Mouse (Mus musculus): Measurements from ENCODE around the gene Csnk2a2. TPM values are rescaled to one million over a fixed set of nuclear protein-coding genes. Genes with fewer than 3 reads are reported as not detected.

Csnk2a2 gene
- polyA plus RNA-seq, 1 experiment from 2014 or later = 19.1 TPM

GRCm38 (mm10) chr8:95495444-95495843, 5.6 kb upstream of the Csnk2a2 start:
- Histone ChIP-seq H3K27me3 (ENCODE audit: control insufficient read depth, insufficient read depth, low read length) (no peaks in the 10 kb centered on the region), H3K27ac (ENCODE audit: low read depth, low read length) (no peak overlapping the region), H3K36me3 (ENCODE audit: control insufficient read depth, insufficient read depth, low read length) (no peaks in the 10 kb centered on the region), H3K9me3 (ENCODE audit: control insufficient read depth, low read length) (no peaks in the 10 kb centered on the region), H3K9ac (ENCODE audit: low read depth, low read length) (no peak overlapping the region), H3K4me1 (replicated peaks; ENCODE audit: control insufficient read depth, insufficient read depth, low read length) (no peaks in the 10 kb centered on the region), H3K4me3 (ENCODE audit: low read depth, low read length) (no peak overlapping the region), H3K4me2 (replicated peaks; ENCODE audit: low read depth, low read length) (no peak overlapping the region)
- DNase-seq (ENCODE audit: low spot score) (no peak), ATAC-seq (ENCODE audit: low FRiP score) (no peak)
- WGBS = 86% methylated on average over 6 of the region's 6 CpGs

GRCm38 (mm10) chr8:95492057-95492456, 2.2 kb upstream of the Csnk2a2 start:
- H3K9ac ChIP-seq (ENCODE audit: low read depth, low read length) = no peak overlapping the region
- no peak overlapping the region for H3K4me2 ChIP-seq (replicated peaks; ENCODE audit: low read depth, low read length)
- H3K4me3 ChIP-seq (ENCODE audit: low read depth, low read length) = no peak overlapping the region
- no peak for DNase-seq (ENCODE audit: low spot score)
- WGBS = 72% methylated on average over 4 of the region's 4 CpGs
- H3K36me3 ChIP-seq (ENCODE audit: control insufficient read depth, insufficient read depth, low read length) = no peaks in the 10 kb centered on the region
- H3K27me3 ChIP-seq (ENCODE audit: control insufficient read depth, insufficient read depth, low read length) = no peaks in the 10 kb centered on the region
- peaks cover 2% of the 10 kb centered on the region; the same call in 1 of the 2 replicates for H3K4me1 ChIP-seq (replicated peaks; ENCODE audit: control insufficient read depth, insufficient read depth, low read length)
- ATAC-seq (ENCODE audit: low FRiP score) = no peak
- H3K27ac ChIP-seq (ENCODE audit: low read depth, low read length) = no peak overlapping the region
- H3K9me3 ChIP-seq (ENCODE audit: control insufficient read depth, low read length) = no peaks in the 10 kb centered on the region

GRCm38 (mm10) chr8:95488698-95489332, 1.0 kb downstream of the Csnk2a2 start:
- Histone ChIP-seq H3K4me2 (replicated peaks; ENCODE audit: low read depth, low read length) (peak overlapping the region; percentile 37), H3K4me1 (replicated peaks; ENCODE audit: control insufficient read depth, insufficient read depth, low read length) (peaks cover 2% of the 10 kb centered on the region; the same call in 1 of the 2 replicates), H3K9ac (ENCODE audit: low read depth, low read length) (peak overlapping the region; percentile 92), H3K36me3 (ENCODE audit: control insufficient read depth, insufficient read depth, low read length) (no peaks in the 10 kb centered on the region), H3K9me3 (ENCODE audit: control insufficient read depth, low read length) (no peaks in the 10 kb centered on the region), H3K27ac (ENCODE audit: low read depth, low read length) (peak overlapping the region; percentile 56; the same call in 1 of the 2 replicates), H3K27me3 (ENCODE audit: control insufficient read depth, insufficient read depth, low read length) (no peaks in the 10 kb centered on the region), H3K4me3 (ENCODE audit: low read depth, low read length) (peak overlapping the region; percentile 87)
- ATAC-seq (ENCODE audit: low FRiP score) (peak; percentile 89), DNase-seq (ENCODE audit: low spot score) (peak; percentile 91)
- 1% methylated on average over 18 of the region's 42 CpGs for WGBS

GRCm38 (mm10) chr8:95487800-95488697, 1.8 kb downstream of the Csnk2a2 start:
- Histone ChIP-seq H3K4me1 (replicated peaks; ENCODE audit: control insufficient read depth, insufficient read depth, low read length) (peaks cover 2% of the 10 kb centered on the region; the same call in 1 of the 2 replicates), H3K9ac (ENCODE audit: low read depth, low read length) (peak overlapping the region; percentile 92), H3K9me3 (ENCODE audit: control insufficient read depth, low read length) (no peaks in the 10 kb centered on the region), H3K27ac (ENCODE audit: low read depth, low read length) (peak overlapping the region; percentile 56; the same call in 1 of the 2 replicates), H3K4me3 (ENCODE audit: low read depth, low read length) (peak overlapping the region; percentile 87), H3K4me2 (replicated peaks; ENCODE audit: low read depth, low read length) (peak overlapping the region; percentile 80), H3K27me3 (ENCODE audit: control insufficient read depth, insufficient read depth, low read length) (no peaks in the 10 kb centered on the region), H3K36me3 (ENCODE audit: control insufficient read depth, insufficient read depth, low read length) (0 out of 2 replicates have a peak, but pooled peaks cover 2% of the 10 kb centered on the region)
- DNase-seq (ENCODE audit: low spot score) (peak; percentile 24), ATAC-seq (ENCODE audit: low FRiP score) (peak; percentile 50; the same call in 1 of the 2 replicates)
- WGBS = 3% methylated on average over 42 of the region's 95 CpGs

- Histone ChIP-seq H3K4me3 (ENCODE audit: low read depth, low read length) (no peak overlapping the region), H3K9ac (ENCODE audit: low read depth, low read length) (no peak overlapping the region), H3K9me3 (ENCODE audit: control insufficient read depth, low read length) (no peaks in the 10 kb centered on the region), H3K4me1 (replicated peaks; ENCODE audit: control insufficient read depth, insufficient read depth, low read length) (no peaks in the 10 kb centered on the region), H3K27me3 (ENCODE audit: control insufficient read depth, insufficient read depth, low read length) (no peaks in the 10 kb centered on the region), H3K27ac (ENCODE audit: low read depth, low read length) (no peak overlapping the region), H3K36me3 (ENCODE audit: control insufficient read depth, insufficient read depth, low read length) (0 out of 2 replicates have a peak, but pooled peaks cover 3% of the 10 kb centered on the region), H3K4me2 (replicated peaks; ENCODE audit: low read depth, low read length) (no peak overlapping the region)
- 97% methylated on average over 4 of the region's 4 CpGs for WGBS
- ATAC-seq (ENCODE audit: low FRiP score) (no peak), DNase-seq (ENCODE audit: low spot score) (no peak)
Observed at GRCm38 (mm10) chr8:95470008-95470407, 19.8 kb downstream of the Csnk2a2 start.

- no peak overlapping the region for H3K9ac ChIP-seq (ENCODE audit: low read depth, low read length)
- 94% methylated on average over 3 of the region's 3 CpGs for WGBS
- H3K36me3 ChIP-seq (ENCODE audit: control insufficient read depth, insufficient read depth, low read length) = 0 out of 2 replicates have a peak, but pooled peaks cover 3% of the 10 kb centered on the region
- no peak overlapping the region for H3K27ac ChIP-seq (ENCODE audit: low read depth, low read length)
- no peaks in the 10 kb centered on the region for H3K9me3 ChIP-seq (ENCODE audit: control insufficient read depth, low read length)
- H3K27me3 ChIP-seq (ENCODE audit: control insufficient read depth, insufficient read depth, low read length) = no peaks in the 10 kb centered on the region
- H3K4me2 ChIP-seq (replicated peaks; ENCODE audit: low read depth, low read length) = no peak overlapping the region
- DNase-seq (ENCODE audit: low spot score) = no peak
- no peak for ATAC-seq (ENCODE audit: low FRiP score)
- no peaks in the 10 kb centered on the region for H3K4me1 ChIP-seq (replicated peaks; ENCODE audit: control insufficient read depth, insufficient read depth, low read length)
- no peak overlapping the region for H3K4me3 ChIP-seq (ENCODE audit: low read depth, low read length)
Observed at GRCm38 (mm10) chr8:95468995-95469394, 20.8 kb downstream of the Csnk2a2 start.

- Histone ChIP-seq H3K4me1 (replicated peaks; ENCODE audit: control insufficient read depth, insufficient read depth, low read length) (no peaks in the 10 kb centered on the region), H3K9ac (ENCODE audit: low read depth, low read length) (no peak overlapping the region), H3K9me3 (ENCODE audit: control insufficient read depth, low read length) (no peaks in the 10 kb centered on the region), H3K4me3 (ENCODE audit: low read depth, low read length) (no peak overlapping the region), H3K27ac (ENCODE audit: low read depth, low read length) (no peak overlapping the region), H3K4me2 (replicated peaks; ENCODE audit: low read depth, low read length) (no peak overlapping the region), H3K27me3 (ENCODE audit: control insufficient read depth, insufficient read depth, low read length) (no peaks in the 10 kb centered on the region), H3K36me3 (ENCODE audit: control insufficient read depth, insufficient read depth, low read length) (no peaks in the 10 kb centered on the region)
- WGBS = 92% methylated on average over 2 of the region's 2 CpGs
- ATAC-seq (ENCODE audit: low FRiP score) (no peak), DNase-seq (ENCODE audit: low spot score) (no peak)
Observed at GRCm38 (mm10) chr8:95466543-95466942, 23.3 kb downstream of the Csnk2a2 start.

- 81% methylated on average over 8 of the region's 8 CpGs for WGBS
- no peaks in the 10 kb centered on the region for H3K4me1 ChIP-seq (replicated peaks; ENCODE audit: control insufficient read depth, insufficient read depth, low read length)
- H3K4me2 ChIP-seq (replicated peaks; ENCODE audit: low read depth, low read length) = no peak overlapping the region
- H3K9ac ChIP-seq (ENCODE audit: low read depth, low read length) = no peak overlapping the region
- H3K4me3 ChIP-seq (ENCODE audit: low read depth, low read length) = no peak overlapping the region
- ATAC-seq (ENCODE audit: low FRiP score) (no peak), DNase-seq (ENCODE audit: low spot score) (no peak)
- H3K9me3 ChIP-seq (ENCODE audit: control insufficient read depth, low read length) = no peaks in the 10 kb centered on the region
- H3K27me3 ChIP-seq (ENCODE audit: control insufficient read depth, insufficient read depth, low read length) = no peaks in the 10 kb centered on the region
- no peak overlapping the region for H3K27ac ChIP-seq (ENCODE audit: low read depth, low read length)
- H3K36me3 ChIP-seq (ENCODE audit: control insufficient read depth, insufficient read depth, low read length) = peaks cover 10% of the 10 kb centered on the region
Observed at GRCm38 (mm10) chr8:95452518-95452917, 37.3 kb downstream of the Csnk2a2 start.
